Comparison of ENCODE assay signal across 9 mouse cellular contexts in the genomic region with DNA sequence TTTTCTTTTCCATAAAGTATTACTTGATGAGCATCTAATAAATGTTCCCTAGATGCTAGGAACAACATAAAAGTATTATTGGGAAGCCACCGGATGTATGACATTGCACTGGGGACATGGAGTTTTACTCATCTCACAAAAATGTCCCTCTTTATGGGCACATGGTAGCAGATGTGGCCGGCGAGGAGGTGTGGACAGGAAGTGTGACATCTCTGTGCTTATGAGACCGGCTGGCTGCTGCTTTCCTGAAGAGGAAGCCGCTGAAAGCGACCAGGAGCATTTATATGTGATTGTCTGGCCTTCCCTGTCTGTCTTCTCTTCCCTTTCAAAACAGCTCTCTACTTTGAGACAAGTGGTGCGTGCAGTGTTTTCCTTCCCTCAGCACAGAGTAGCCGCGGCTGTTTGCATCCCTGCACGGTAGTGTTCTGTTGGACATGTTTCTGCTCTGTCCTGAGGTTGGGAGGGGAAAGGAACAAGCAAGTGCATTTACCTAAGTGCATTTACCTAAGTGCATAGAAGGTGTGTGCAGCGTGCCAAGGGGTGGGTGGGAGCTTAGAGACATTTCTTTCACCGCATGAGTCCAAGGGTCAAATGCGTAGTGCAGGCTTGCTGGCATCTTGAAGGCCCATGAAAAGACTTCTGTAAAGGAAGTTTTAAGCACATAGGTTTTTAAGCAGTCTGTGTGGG.
DNase-seq lines count a peak whose midpoint lies in the region; ATAC-seq lines count a peak whose summit lies in the region.
"Had no signal": no experiment of that assay in that cellular context is flagged by ENCODE, and none has a peak within 500 bp of the region (broad histone marks: within the 10 kb centered on the region; RNA-seq: fewer than 3 reads in every experiment).

No protein-coding gene starts in this region.

- H3K36me3 ChIP-seq in neural tube, embryonic 12.5 days = no peaks in the 10 kb centered on the region
- no peaks in the 10 kb centered on the region for H3K36me3 ChIP-seq in liver, embryonic 12.5 days
- no peaks in the 10 kb centered on the region for H3K36me3 ChIP-seq in stomach, embryonic 16.5 days (ENCODE audit: control insufficient read depth, insufficient read depth, low read length)
- H3K36me3 ChIP-seq in hindbrain, embryonic 16.5 days (ENCODE audit: control insufficient read depth, insufficient read depth, low read length) = no peaks in the 10 kb centered on the region
- no peaks in the 10 kb centered on the region for H3K36me3 ChIP-seq in forebrain, embryonic 13.5 days (ENCODE audit: poor library complexity, severe bottlenecking)

- H3K4me2 ChIP-seq in neural tube, embryonic 12.5 days (replicated peaks) = no peak overlapping the region
- peak overlapping the region; percentile 15; the same call in 1 of the 2 replicates for H3K4me2 ChIP-seq in liver, embryonic 12.5 days
- peak overlapping the region; percentile 20; the same call in 1 of the 2 replicates for H3K4me2 ChIP-seq in stomach, embryonic 16.5 days (ENCODE audit: low read depth, low read length)
- H3K4me2 ChIP-seq in hindbrain, embryonic 16.5 days (ENCODE audit: low read length) = no peak overlapping the region
- no peak overlapping the region for H3K4me2 ChIP-seq in forebrain, embryonic 13.5 days

- H3K27ac ChIP-seq in neural tube, embryonic 12.5 days = no peak overlapping the region
- no peak overlapping the region for H3K27ac ChIP-seq in liver, embryonic 12.5 days
- H3K27ac ChIP-seq in stomach, embryonic 16.5 days (ENCODE audit: low read length) = peak overlapping the region; percentile 71
- H3K27ac ChIP-seq in hindbrain, embryonic 16.5 days (ENCODE audit: low read depth, low read length) = no peak overlapping the region
- H3K27ac ChIP-seq in forebrain, embryonic 13.5 days = no peak overlapping the region

- intact Hi-C loops in heart, postnatal 10 days (cut with DNase I) = loop anchor here (5.0 kb wide), 2 partner anchors 72 to 137 kb away; no protein-coding TSS in a partner anchor
- intact Hi-C loops in left cerebral cortex, postnatal 36 days (cut with DNase I) = loop anchor here (5.0 kb wide), 2 partner anchors 72 to 137 kb away; no protein-coding TSS in a partner anchor

- 0 out of 2 replicates have a peak, but pooled peaks have one; percentile 25 for ATAC-seq in neural tube, embryonic 12.5 days (ENCODE audit: low FRiP score, low read depth)
- ATAC-seq in liver, embryonic 12.5 days = no peak
- peak; percentile 83 for ATAC-seq in stomach, embryonic 16.5 days (ENCODE audit: insufficient read depth, low FRiP score)
- no peak for ATAC-seq in hindbrain, embryonic 16.5 days
- ATAC-seq in forebrain, embryonic 13.5 days = no peak

- H3K4me1 ChIP-seq in neural tube, embryonic 12.5 days = no peaks in the 10 kb centered on the region; the same call in 1 of the 2 replicates
- H3K4me1 ChIP-seq in liver, embryonic 12.5 days = peaks cover 45% of the 10 kb centered on the region
- H3K4me1 ChIP-seq in stomach, embryonic 16.5 days (ENCODE audit: control insufficient read depth, insufficient read depth, low read length) = peaks cover 33% of the 10 kb centered on the region
- no peaks in the 10 kb centered on the region for H3K4me1 ChIP-seq in hindbrain, embryonic 16.5 days (ENCODE audit: control insufficient read depth, insufficient read depth, low read depth, low read length)
- peaks cover 4% of the 10 kb centered on the region for H3K4me1 ChIP-seq in forebrain, embryonic 13.5 days

- no peak overlapping the region for H3K9ac ChIP-seq in neural tube, embryonic 12.5 days
- no peak overlapping the region for H3K9ac ChIP-seq in liver, embryonic 12.5 days
- H3K9ac ChIP-seq in stomach, embryonic 16.5 days (ENCODE audit: low read length) = no peak overlapping the region
- no peak overlapping the region for H3K9ac ChIP-seq in hindbrain, embryonic 16.5 days (ENCODE audit: low read depth, low read length)
- H3K9ac ChIP-seq in forebrain, embryonic 13.5 days = no peak overlapping the region

- no peaks in the 10 kb centered on the region for H3K9me3 ChIP-seq in neural tube, embryonic 12.5 days
- no peaks in the 10 kb centered on the region for H3K9me3 ChIP-seq in liver, embryonic 12.5 days (replicated peaks)
- H3K9me3 ChIP-seq in stomach, embryonic 16.5 days (replicated peaks; ENCODE audit: control insufficient read depth, low read length) = no peaks in the 10 kb centered on the region
- H3K9me3 ChIP-seq in hindbrain, embryonic 16.5 days (ENCODE audit: control insufficient read depth, low read length) = no peaks in the 10 kb centered on the region
- no peaks in the 10 kb centered on the region for H3K9me3 ChIP-seq in forebrain, embryonic 13.5 days (replicated peaks)

- DNase-seq in neural tube, embryonic 10.5 days (ENCODE audit: extremely low spot score, low spot score) = no peak
- peak; percentile 57 to 70 for DNase-seq in heart, postnatal 10 days
- DNase-seq in left cerebral cortex, postnatal 36 days (ENCODE audit: low spot score in 2 of 2) = no peak

- no peaks in the 10 kb centered on the region for H3K27me3 ChIP-seq in neural tube, embryonic 12.5 days (replicated peaks)
- H3K27me3 ChIP-seq in liver, embryonic 12.5 days (replicated peaks) = no peaks in the 10 kb centered on the region
- no peaks in the 10 kb centered on the region for H3K27me3 ChIP-seq in stomach, embryonic 16.5 days (ENCODE audit: control insufficient read depth, insufficient read depth, low read length)
- H3K27me3 ChIP-seq in hindbrain, embryonic 16.5 days (replicated peaks; ENCODE audit: control insufficient read depth, insufficient read depth, low read length) = no peaks in the 10 kb centered on the region
- H3K27me3 ChIP-seq in forebrain, embryonic 13.5 days = no peaks in the 10 kb centered on the region

- WGBS in neural tube, embryonic 12.5 days = 76% methylated on average over 13 of the region's 13 CpGs
- 34% methylated on average over 13 of the region's 13 CpGs for WGBS in liver, embryonic 12.5 days (ENCODE audit: insufficient replicate concordance)
- WGBS in stomach, embryonic 16.5 days = 46% methylated on average over 13 of the region's 13 CpGs
- WGBS in hindbrain, embryonic 16.5 days = 73% methylated on average over 13 of the region's 13 CpGs
- 78% methylated on average over 13 of the region's 13 CpGs for WGBS in forebrain, embryonic 13.5 days

- H3K4me3 ChIP-seq in neural tube, embryonic 12.5 days = no peak overlapping the region
- no peak overlapping the region for H3K4me3 ChIP-seq in liver, embryonic 12.5 days
- H3K4me3 ChIP-seq in stomach, embryonic 16.5 days (replicated peaks; ENCODE audit: low read length) = no peak overlapping the region
- no peak overlapping the region for H3K4me3 ChIP-seq in hindbrain, embryonic 16.5 days (ENCODE audit: low read length)
- H3K4me3 ChIP-seq in forebrain, embryonic 13.5 days = no peak overlapping the region
- H3K4me3 ChIP-seq: erythroblast, embryonic 14.5 days had no signal

Comparison
In these comparisons a context has a peak if more than half of its experiments do, and no peak if none do; other contexts are left out.
1. ATAC-seq: peak in neural tube, embryonic 12.5 days (single experiment) and stomach, embryonic 16.5 days (single experiment); none in liver, embryonic 12.5 days (single experiment), hindbrain, embryonic 16.5 days (single experiment) and forebrain, embryonic 13.5 days (single experiment).
2. H3K4me2 ChIP-seq: peak in liver, embryonic 12.5 days (single experiment) and stomach, embryonic 16.5 days (single experiment); none in neural tube, embryonic 12.5 days (single experiment), hindbrain, embryonic 16.5 days (single experiment) and forebrain, embryonic 13.5 days (single experiment).
3. DNase-seq: peak in heart, postnatal 10 days (2 of 2); none in neural tube, embryonic 10.5 days (single experiment) and left cerebral cortex, postnatal 36 days (0 of 2).